Mouse (Mus musculus) cerebellum, postnatal 36 days (tissue): Measurements from ENCODE around the gene Cst10.

Experiments used
- DNase-seq, 2 experiments: peaks; one replicate each; pipeline ENCODE4 v3.0.0; 2021 to 2022; ENCODE audit warnings: mixed read lengths in 2 of 2

Cst10 gene

GRCm38 (mm10) chr2:149404757-149405156 is at the start of gene Cst10:
Cst10 (plus strand) TSS chr2:149405057.
- no peak for DNase-seq

GRCm38 (mm10) chr2:149392951-149393350 is 11.9 kb upstream of the Cst10 start:
- no peak for DNase-seq

GRCm38 (mm10) chr2:149422564-149422963 is 17.7 kb downstream of the Cst10 start:
- peak; percentile 32 to 56 for DNase-seq
